Mouse (Mus musculus) forebrain, embryonic 16.5 days (tissue): Measurements from ENCODE around the gene AI464131. TPM values are rescaled to one million over a fixed set of nuclear protein-coding genes. Genes with fewer than 3 reads are reported as not detected.

Source experiments
- ATAC-seq: fragments of 200-750 bp; cut with Nextera tagmentation; 2 replicates; pipeline ENCODE4 v1.8.0; 2017; ENCODE audit warnings: mild to moderate bottlenecking, moderate library complexity
- H3K27ac ChIP-seq: fragments of 300-500 bp; sonication (generic); 2 replicates; pipeline ENCODE4 v1.5.1; 2014; ENCODE audit warnings: low read length, control low read depth
- H3K27me3 ChIP-seq: fragments of 300-500 bp; sonication (generic); replicated peaks from 2 replicates; pipeline ENCODE4 v1.6.1; 2014; ENCODE audit warnings: low read length; ENCODE audit not compliant: control insufficient read depth, insufficient read depth
- H3K36me3 ChIP-seq: fragments of 300-500 bp; sonication (generic); 2 replicates; pipeline ENCODE4 v1.6.1; 2014; ENCODE audit not compliant: control insufficient read depth, insufficient read depth
- H3K4me1 ChIP-seq: fragments of 300-500 bp; sonication (generic); replicated peaks from 2 replicates; pipeline ENCODE4 v1.6.1; 2014; ENCODE audit warnings: low read length; ENCODE audit not compliant: control insufficient read depth, insufficient read depth
- H3K4me2 ChIP-seq: fragments of 300-500 bp; sonication (generic); 2 replicates; pipeline ENCODE4 v1.6.1; 2014; ENCODE audit warnings: mild to moderate bottlenecking, low read length, control low read depth
- H3K4me3 ChIP-seq: fragments of 300-500 bp; sonication (generic); replicated peaks from 2 replicates; pipeline ENCODE4 v1.5.1; 2014; ENCODE audit warnings: mild to moderate bottlenecking, low read length, control low read depth
- H3K9ac ChIP-seq: fragments of 300-500 bp; sonication (generic); replicated peaks from 2 replicates; pipeline ENCODE4 v1.6.1; 2014; ENCODE audit warnings: low read depth, low read length, control low read depth
- H3K9me3 ChIP-seq: fragments of 300-500 bp; sonication (generic); 2 replicates; pipeline ENCODE4 v1.6.1; 2016; ENCODE audit warnings: low read length; ENCODE audit not compliant: control insufficient read depth
- WGBS: fragments of 180-500 bp; shearing (Covaris S2); extraction: QIAGEN DNeasy Blood & Tissue Kit; methylation state at CpG from one replicate; pipeline ENCODE4 v1.1.7; 2014; 5-methylcytosine and 5-hydroxymethylcytosine counted together
- polyA plus RNA-seq: library from polyadenylated mRNA; unstranded; fragments of >200 nt; fragmentation: Nextera tagmentation; extraction: Ambion mirVana; gene quantifications from 2 replicates; pipeline ENCODE4 v1.2.1, GENCODE M21; 2015

AI464131 gene
- polyA plus RNA-seq, 1 experiment from 2014 or later = 2.8 TPM

DNA sequence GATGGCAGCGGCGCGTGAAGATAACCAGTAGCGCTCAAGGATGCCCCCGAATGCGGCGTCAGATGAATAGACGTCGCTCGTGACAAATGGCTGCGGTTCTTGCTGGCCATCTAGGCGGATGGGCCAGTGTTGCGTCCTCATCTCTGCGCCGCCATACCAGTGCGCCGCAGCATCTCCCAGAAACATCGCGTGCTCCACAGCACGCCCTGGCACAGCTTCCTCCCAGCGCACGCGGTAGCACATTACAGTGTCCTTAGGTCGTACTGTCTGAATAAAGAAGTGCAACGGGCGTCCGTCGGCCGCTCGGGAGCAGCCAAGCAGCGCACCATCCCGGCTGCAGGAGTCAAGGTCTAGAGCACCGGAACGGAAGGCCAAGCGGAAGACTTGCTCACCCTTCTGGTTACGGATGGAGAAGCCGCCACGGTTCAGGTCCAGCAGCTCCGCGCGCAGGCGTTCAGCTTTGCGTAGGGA is 3.9 kb downstream of the AI464131 start:
- peaks cover 46% of the 10 kb centered on the region for H3K27me3 ChIP-seq
- H3K27ac ChIP-seq = no peak overlapping the region
- no peaks in the 10 kb centered on the region for H3K36me3 ChIP-seq
- H3K4me2 ChIP-seq = peak overlapping the region; percentile 60
- H3K9ac ChIP-seq = peak overlapping the region; percentile 25; the same call in 1 of the 2 replicates
- WGBS = 16% methylated on average over 43 of the region's 43 CpGs
- ATAC-seq = no peak
- peak overlapping the region; percentile 42 for H3K4me3 ChIP-seq
- H3K9me3 ChIP-seq = no peaks in the 10 kb centered on the region
- peaks cover 43% of the 10 kb centered on the region for H3K4me1 ChIP-seq

DNA sequence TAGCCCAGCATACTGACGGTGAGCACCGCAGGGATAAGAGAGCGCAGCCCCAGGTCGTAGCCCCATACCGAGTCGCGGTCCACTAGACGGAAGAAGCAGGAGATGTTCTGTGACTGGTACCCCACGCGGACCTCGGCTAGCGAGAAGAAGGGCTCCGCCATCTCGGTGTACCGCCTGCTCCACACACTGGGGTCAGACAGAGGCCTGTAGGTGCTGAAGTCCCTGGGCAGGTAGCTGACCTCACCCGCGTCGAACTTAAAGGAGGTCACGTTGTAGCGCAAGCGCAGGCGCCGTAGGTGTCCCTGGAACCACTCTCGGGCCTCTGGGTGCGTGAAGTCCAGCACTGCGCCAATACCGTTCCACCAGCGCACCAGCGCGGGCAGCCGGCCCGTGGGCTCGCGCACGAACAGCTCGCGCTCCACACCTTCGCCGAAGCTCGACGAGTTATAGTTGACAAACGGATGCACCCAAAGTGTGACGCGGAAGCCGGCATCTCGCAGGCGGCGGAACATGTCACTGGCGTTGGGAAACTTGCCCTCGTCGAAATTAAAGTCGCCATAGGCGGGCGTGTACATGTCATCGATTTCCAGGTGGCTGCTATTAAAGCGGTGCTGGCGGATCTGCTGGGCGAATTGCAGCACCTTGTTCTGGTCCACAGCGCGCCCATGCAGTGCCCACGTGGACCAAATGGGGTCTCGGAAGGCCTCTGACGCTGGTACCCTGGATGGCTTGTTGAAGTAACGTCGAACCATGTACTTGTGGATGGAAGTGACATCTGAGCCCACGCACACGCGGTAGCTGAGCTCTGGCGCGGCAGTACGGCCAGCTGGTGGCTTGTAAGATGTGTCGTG is 4.7 kb downstream of the AI464131 start:
- Histone ChIP-seq H3K27me3 (peaks cover 46% of the 10 kb centered on the region), H3K27ac (no peak overlapping the region), H3K9me3 (no peaks in the 10 kb centered on the region), H3K36me3 (no peaks in the 10 kb centered on the region), H3K4me1 (peaks cover 41% of the 10 kb centered on the region), H3K4me3 (peak overlapping the region; percentile 42), H3K4me2 (peak overlapping the region; percentile 60), H3K9ac (peak overlapping the region; percentile 48)
- no peak for ATAC-seq
- WGBS = 11% methylated on average over 72 of the region's 72 CpGs

DNA sequence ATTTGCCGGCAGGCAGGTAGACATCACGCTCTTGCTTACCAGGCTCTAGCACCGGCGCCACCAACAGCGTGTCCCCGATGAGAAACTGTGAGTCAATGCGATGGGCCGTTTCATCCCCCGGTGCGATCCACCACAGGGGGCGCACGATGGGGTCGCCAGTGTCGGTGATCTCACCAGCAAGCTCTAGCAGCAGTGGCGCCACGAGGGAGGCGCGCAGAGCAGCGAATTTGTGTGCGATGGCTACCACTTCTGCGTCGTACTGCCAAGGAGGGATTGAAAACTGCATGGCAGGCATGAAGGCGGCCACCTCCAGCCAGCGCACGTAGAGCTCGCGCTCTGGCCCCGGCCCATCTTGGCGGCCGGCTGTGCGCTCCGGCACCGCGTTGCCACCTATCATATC is 5.3 kb downstream of the AI464131 start:
- no peak overlapping the region for H3K27ac ChIP-seq
- 6% methylated on average over 34 of the region's 34 CpGs for WGBS
- H3K36me3 ChIP-seq = no peaks in the 10 kb centered on the region
- peaks cover 36% of the 10 kb centered on the region for H3K4me1 ChIP-seq
- peaks cover 46% of the 10 kb centered on the region for H3K27me3 ChIP-seq
- H3K9ac ChIP-seq = peak overlapping the region; percentile 48
- no peaks in the 10 kb centered on the region for H3K9me3 ChIP-seq
- H3K4me2 ChIP-seq = peak overlapping the region; percentile 60
- peak; percentile 19; the same call in 1 of the 2 replicates for ATAC-seq
- peak overlapping the region; percentile 42 for H3K4me3 ChIP-seq

DNA sequence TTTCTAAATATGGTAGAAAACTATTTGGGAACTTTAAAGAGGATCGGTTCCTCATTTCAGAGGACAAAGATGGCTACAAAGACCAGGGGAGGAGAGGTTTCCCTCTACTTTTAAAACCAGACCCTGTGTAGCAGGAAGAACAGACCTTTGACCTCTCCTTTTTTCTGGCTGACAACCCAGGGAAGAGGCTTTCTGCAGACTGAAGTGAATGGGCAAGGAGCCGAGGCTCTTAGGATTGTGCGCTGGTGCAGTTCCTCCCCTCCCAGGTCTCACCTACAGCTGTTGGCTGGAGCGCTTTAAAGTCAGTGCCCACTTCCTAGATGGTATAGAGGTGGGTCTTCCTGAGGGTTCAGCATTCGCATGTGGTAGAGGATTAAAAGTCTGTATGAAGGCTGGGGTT is 5.8 kb downstream of the AI464131 start:
- Histone ChIP-seq H3K4me3 (no peak overlapping the region), H3K4me2 (no peak overlapping the region), H3K9ac (no peak overlapping the region), H3K36me3 (no peaks in the 10 kb centered on the region), H3K4me1 (peaks cover 30% of the 10 kb centered on the region), H3K27ac (no peak overlapping the region), H3K9me3 (no peaks in the 10 kb centered on the region), H3K27me3 (peaks cover 46% of the 10 kb centered on the region)
- no peak for ATAC-seq
- 53% methylated on average over 5 of the region's 5 CpGs for WGBS

DNA sequence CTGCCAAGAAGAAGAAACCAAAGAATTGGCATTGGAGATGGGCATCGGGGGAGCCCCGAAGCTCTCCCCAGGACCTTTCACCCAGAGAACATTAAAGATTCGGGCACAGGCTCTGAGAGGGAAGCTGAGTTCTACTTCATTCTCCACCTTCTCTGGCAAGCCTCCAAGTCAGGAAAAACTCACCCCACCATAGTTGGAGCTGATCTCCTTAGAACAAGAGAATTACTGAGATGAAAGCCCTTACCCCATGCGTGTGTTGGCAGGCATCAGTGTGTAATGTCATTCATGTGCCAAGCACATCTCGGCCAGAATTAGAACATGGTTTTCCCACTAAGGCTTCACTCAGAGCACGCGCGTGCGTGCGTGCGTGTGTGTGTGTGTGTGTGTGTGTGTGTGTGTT is 7.0 kb downstream of the AI464131 start:
- H3K4me1 ChIP-seq = peaks cover 30% of the 10 kb centered on the region
- 30% methylated on average over 11 of the region's 11 CpGs for WGBS
- no peak overlapping the region for H3K9ac ChIP-seq
- H3K9me3 ChIP-seq = no peaks in the 10 kb centered on the region
- no peak overlapping the region for H3K4me3 ChIP-seq
- peak; percentile 84 for ATAC-seq
- no peak overlapping the region for H3K4me2 ChIP-seq
- H3K27me3 ChIP-seq = peaks cover 38% of the 10 kb centered on the region
- H3K36me3 ChIP-seq = no peaks in the 10 kb centered on the region
- no peak overlapping the region for H3K27ac ChIP-seq

DNA sequence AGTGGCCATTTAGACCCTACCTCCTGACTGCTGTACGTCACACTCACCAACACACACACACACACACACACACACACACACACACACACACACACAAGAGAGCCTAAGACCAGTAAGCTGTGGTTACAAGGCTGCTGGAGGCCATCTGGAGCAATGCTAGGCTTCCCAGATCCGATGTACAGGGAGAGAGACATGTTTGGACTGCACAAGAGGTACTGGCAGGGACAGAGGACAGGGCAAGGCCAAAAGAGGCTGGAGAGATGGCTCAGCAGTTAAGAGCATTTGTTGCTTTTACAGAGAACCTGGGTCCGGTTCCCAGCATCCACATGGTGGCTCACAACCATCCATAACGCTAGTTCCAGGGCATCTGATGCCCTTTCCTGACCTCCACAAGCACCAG is 7.8 kb downstream of the AI464131 start:
- no peak for ATAC-seq
- Histone ChIP-seq H3K9me3 (no peaks in the 10 kb centered on the region), H3K4me3 (no peak overlapping the region), H3K27me3 (peaks cover 31% of the 10 kb centered on the region), H3K9ac (no peak overlapping the region), H3K27ac (no peak overlapping the region), H3K4me2 (no peak overlapping the region), H3K36me3 (no peaks in the 10 kb centered on the region), H3K4me1 (peaks cover 30% of the 10 kb centered on the region)
- 85% methylated on average over 4 of the region's 4 CpGs for WGBS

DNA sequence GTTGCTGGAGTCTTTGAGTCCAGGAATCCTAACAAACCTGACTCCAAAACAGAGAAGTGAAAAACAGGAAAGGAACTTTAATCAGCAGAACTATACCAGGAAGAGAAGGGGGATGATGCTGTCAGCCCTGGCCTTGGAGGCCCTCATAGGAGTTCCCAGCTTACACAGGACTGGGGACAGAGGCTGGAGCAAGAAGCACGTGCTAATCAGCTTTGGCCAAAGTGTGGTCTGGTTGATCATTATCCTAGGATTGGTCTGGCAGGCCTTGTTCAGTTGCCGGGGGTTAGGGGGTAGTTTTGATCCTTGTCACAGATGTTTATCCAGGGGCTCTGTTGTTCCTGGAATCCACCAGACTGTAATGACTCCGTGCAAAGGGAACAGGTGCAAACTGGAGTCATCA is 8.5 kb downstream of the AI464131 start:
- H3K27me3 ChIP-seq = peaks cover 24% of the 10 kb centered on the region
- no peak overlapping the region for H3K9ac ChIP-seq
- H3K4me2 ChIP-seq = no peak overlapping the region
- ATAC-seq = no peak
- H3K27ac ChIP-seq = no peak overlapping the region
- 54% methylated on average over 3 of the region's 3 CpGs for WGBS
- no peaks in the 10 kb centered on the region for H3K9me3 ChIP-seq
- peaks cover 30% of the 10 kb centered on the region for H3K4me1 ChIP-seq
- no peaks in the 10 kb centered on the region for H3K36me3 ChIP-seq
- H3K4me3 ChIP-seq = no peak overlapping the region

DNA sequence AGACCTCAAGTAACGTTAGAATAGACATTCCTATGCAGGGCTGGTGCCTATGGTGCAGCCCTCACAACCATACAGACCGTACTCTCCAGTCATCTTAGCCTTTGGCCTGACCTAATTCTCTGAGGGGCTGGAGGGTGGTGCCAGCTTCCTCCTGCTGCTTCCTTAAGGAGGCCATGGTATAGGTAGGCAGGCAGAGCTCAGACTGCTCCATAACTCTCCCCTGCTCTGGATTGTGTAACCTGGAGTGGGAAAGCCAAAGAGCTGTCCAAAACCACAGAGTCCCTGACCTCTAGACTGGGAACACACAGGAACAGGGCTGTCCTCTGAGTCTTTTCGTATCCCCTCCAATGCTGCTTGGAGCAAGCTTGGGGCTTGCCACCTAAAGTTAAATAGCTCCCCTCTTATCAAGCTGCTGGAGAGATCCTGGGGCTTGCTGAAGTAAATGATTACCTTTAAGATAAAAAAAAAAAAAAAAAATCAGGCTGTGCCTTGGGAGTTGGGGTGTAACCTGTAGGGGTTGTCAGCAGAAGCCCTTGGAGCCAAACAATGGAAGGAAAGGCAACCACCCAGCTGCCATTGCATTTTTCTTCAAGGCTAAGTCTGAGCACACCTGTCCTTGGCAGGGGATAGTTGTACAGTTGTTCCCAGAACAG is 9.3 kb downstream of the AI464131 start:
- H3K9me3 ChIP-seq = no peaks in the 10 kb centered on the region
- H3K27me3 ChIP-seq = peaks cover 18% of the 10 kb centered on the region
- no peak overlapping the region for H3K4me3 ChIP-seq
- 80% methylated on average over 3 of the region's 3 CpGs for WGBS
- H3K36me3 ChIP-seq = no peaks in the 10 kb centered on the region
- no peak overlapping the region for H3K27ac ChIP-seq
- peaks cover 23% of the 10 kb centered on the region for H3K4me1 ChIP-seq
- ATAC-seq = no peak
- no peak overlapping the region for H3K4me2 ChIP-seq
- H3K9ac ChIP-seq = no peak overlapping the region

DNA sequence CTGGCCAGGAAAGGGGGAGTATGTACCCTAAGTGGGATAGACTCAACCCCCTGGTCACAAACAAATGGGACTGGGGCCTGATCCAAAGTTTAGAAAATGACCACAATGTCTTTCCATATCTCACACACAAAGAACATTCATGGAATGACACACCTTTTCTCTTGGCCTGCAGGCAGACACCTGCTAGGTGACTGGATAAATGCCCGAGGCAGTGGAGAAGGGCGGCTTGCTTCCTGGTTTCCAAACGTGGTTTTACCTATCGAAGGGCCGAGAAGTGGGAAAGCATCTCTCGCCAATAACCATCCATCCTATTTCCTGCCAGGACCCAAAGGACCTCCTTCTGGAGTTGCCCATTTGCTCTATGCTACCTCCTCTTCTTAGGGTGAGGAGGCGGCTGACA is 9.9 kb downstream of the AI464131 start:
- Histone ChIP-seq H3K9me3 (no peaks in the 10 kb centered on the region), H3K4me2 (no peak overlapping the region), H3K4me3 (no peak overlapping the region), H3K9ac (no peak overlapping the region), H3K27ac (no peak overlapping the region), H3K36me3 (no peaks in the 10 kb centered on the region), H3K4me1 (peaks cover 17% of the 10 kb centered on the region), H3K27me3 (peaks cover 11% of the 10 kb centered on the region)
- ATAC-seq = no peak
- WGBS = 81% methylated on average over 7 of the region's 7 CpGs
